Mouse (Mus musculus): ENCODE data around the gene Triap1. TPM values are rescaled to one million over a fixed set of nuclear protein-coding genes. Genes with fewer than 3 reads are reported as not detected.
"Not testable (repeated sequence)": the region's sequence is repeated elsewhere in the genome, so short reads cannot be mapped to it uniquely, and the experiment has no call there.

Gene Triap1
- 66.7 and 68.9 TPM in 2 replicates for polyA plus RNA-seq (2014; fragmentation: Nextera tagmentation; extraction: Ambion mirVana)

GRCm38 (mm10) chr5:115340577-115341313 is at the start of gene Triap1, which contains the start of gene Gatc:
Triap1 (plus strand) TSS chr5:115341225.
Gatc (minus strand) TSS chr5:115341178.
- DNase-seq (ENCODE audit: low spot score) (peak; percentile 92), ATAC-seq (replicated peaks; ENCODE audit: insufficient number of reproducible peaks, low FRiP score, low TSS enrichment, low read depth) (peak; percentile 88)
- WGBS: under 1% methylated on average over 62 of the region's 62 CpGs
- Histone ChIP-seq H3K4me1 (ENCODE audit: control insufficient read depth, insufficient read depth, low read length) (no peaks in the 10 kb centered on the region), H3K9me3 (replicated peaks; ENCODE audit: control insufficient read depth, low read length) (no peaks in the 10 kb centered on the region), H3K4me2 (ENCODE audit: low read depth, low read length) (peak within 1 kb of the TSS; percentile 71), H3K4me3 (ENCODE audit: low read depth, low read length) (peak within 1 kb of the TSS; percentile 87), H3K9ac (replicated peaks; ENCODE audit: low read length) (peak within 1 kb of the TSS; percentile 87), H3K27ac (replicated peaks; ENCODE audit: low read depth, low read length) (peak within 1 kb of the TSS; percentile 60; the same call in 1 of the 2 replicates), H3K36me3 (replicated peaks; ENCODE audit: control insufficient read depth, insufficient read depth, low read depth, low read length) (peaks cover 8% of the 10 kb centered on the region), H3K27me3 (ENCODE audit: control insufficient read depth, insufficient read depth, low read length) (no peaks in the 10 kb centered on the region)

GRCm38 (mm10) chr5:115294173-115294572 is 46.9 kb upstream of the Triap1 start:
- Histone ChIP-seq H3K4me2 (ENCODE audit: low read depth, low read length) (no peak overlapping the region), H3K9me3 (replicated peaks; ENCODE audit: control insufficient read depth, low read length) (no peaks in the 10 kb centered on the region), H3K27me3 (ENCODE audit: control insufficient read depth, insufficient read depth, low read length) (no peaks in the 10 kb centered on the region), H3K9ac (replicated peaks; ENCODE audit: low read length) (no peak overlapping the region), H3K27ac (replicated peaks; ENCODE audit: low read depth, low read length) (no peak overlapping the region), H3K36me3 (replicated peaks; ENCODE audit: control insufficient read depth, insufficient read depth, low read depth, low read length) (peaks cover 7% of the 10 kb centered on the region), H3K4me1 (ENCODE audit: control insufficient read depth, insufficient read depth, low read length) (peaks cover 4% of the 10 kb centered on the region; the same call in 1 of the 2 replicates), H3K4me3 (ENCODE audit: low read depth, low read length) (no peak overlapping the region)
- 90% methylated on average over 8 of the region's 8 CpGs for WGBS
- no peak for ATAC-seq (replicated peaks; ENCODE audit: insufficient number of reproducible peaks, low FRiP score, low TSS enrichment, low read depth)
- no peak for DNase-seq (ENCODE audit: low spot score)

GRCm38 (mm10) chr5:115296347-115296746 is 44.7 kb upstream of the Triap1 start:
- DNase-seq (ENCODE audit: low spot score): no peak
- no peaks in the 10 kb centered on the region for H3K9me3 ChIP-seq (replicated peaks; ENCODE audit: control insufficient read depth, low read length)

GRCm38 (mm10) chr5:115300035-115300744 is 40.8 kb upstream of the Triap1 start:
- WGBS: under 1% methylated on average over 44 of the region's 46 CpGs

More at GRCm38 (mm10) chr5:115296347-115296746, 44.7 kb upstream of the Triap1 start:
- Histone ChIP-seq H3K27me3 (ENCODE audit: control insufficient read depth, insufficient read depth, low read length) (no peaks in the 10 kb centered on the region), H3K4me1 (ENCODE audit: control insufficient read depth, insufficient read depth, low read length) (peaks cover 4% of the 10 kb centered on the region; the same call in 1 of the 2 replicates), H3K36me3 (replicated peaks; ENCODE audit: control insufficient read depth, insufficient read depth, low read depth, low read length) (peaks cover 7% of the 10 kb centered on the region), H3K4me3 (ENCODE audit: low read depth, low read length) (no peak overlapping the region), H3K9ac (replicated peaks; ENCODE audit: low read length) (no peak overlapping the region), H3K4me2 (ENCODE audit: low read depth, low read length) (no peak overlapping the region), H3K27ac (replicated peaks; ENCODE audit: low read depth, low read length) (no peak overlapping the region)
- 84% methylated on average over 10 of the region's 10 CpGs for WGBS
- ATAC-seq (replicated peaks; ENCODE audit: insufficient number of reproducible peaks, low FRiP score, low TSS enrichment, low read depth): no peak

GRCm38 (mm10) chr5:115300792-115301614 is 40.0 kb upstream of the Triap1 start, which contains the start of gene Dynll1:
Dynll1 (minus strand) TSS chr5:115300999.
- Histone ChIP-seq H3K4me1 (ENCODE audit: control insufficient read depth, insufficient read depth, low read length) (peaks cover 4% of the 10 kb centered on the region; the same call in 1 of the 2 replicates), H3K4me2 (ENCODE audit: low read depth, low read length) (peak within 1 kb of the TSS; percentile 64), H3K9me3 (replicated peaks; ENCODE audit: control insufficient read depth, low read length) (no peaks in the 10 kb centered on the region), H3K27me3 (ENCODE audit: control insufficient read depth, insufficient read depth, low read length) (no peaks in the 10 kb centered on the region), H3K9ac (replicated peaks; ENCODE audit: low read length) (peak within 1 kb of the TSS; percentile 71), H3K36me3 (replicated peaks; ENCODE audit: control insufficient read depth, insufficient read depth, low read depth, low read length) (peaks cover 7% of the 10 kb centered on the region), H3K27ac (replicated peaks; ENCODE audit: low read depth, low read length) (peak within 1 kb of the TSS; percentile 88), H3K4me3 (ENCODE audit: low read depth, low read length) (peak within 1 kb of the TSS; percentile 66)
- peak; percentile 97 for ATAC-seq (replicated peaks; ENCODE audit: insufficient number of reproducible peaks, low FRiP score, low TSS enrichment, low read depth)
- WGBS: under 1% methylated on average over 65 of the region's 66 CpGs
- peak; percentile 100 for DNase-seq (ENCODE audit: low spot score)

More at GRCm38 (mm10) chr5:115300035-115300744, 40.8 kb upstream of the Triap1 start:
- H3K4me3 ChIP-seq (ENCODE audit: low read depth, low read length): peak overlapping the region; percentile 66
- no peaks in the 10 kb centered on the region for H3K27me3 ChIP-seq (ENCODE audit: control insufficient read depth, insufficient read depth, low read length)
- peaks cover 7% of the 10 kb centered on the region for H3K36me3 ChIP-seq (replicated peaks; ENCODE audit: control insufficient read depth, insufficient read depth, low read depth, low read length)
- peak overlapping the region; percentile 71 for H3K9ac ChIP-seq (replicated peaks; ENCODE audit: low read length)
- H3K27ac ChIP-seq (replicated peaks; ENCODE audit: low read depth, low read length): peak overlapping the region; percentile 88
- ATAC-seq (replicated peaks; ENCODE audit: insufficient number of reproducible peaks, low FRiP score, low TSS enrichment, low read depth) (peak; percentile 36), DNase-seq (ENCODE audit: low spot score) (peak; percentile 81)
- peaks cover 4% of the 10 kb centered on the region; the same call in 1 of the 2 replicates for H3K4me1 ChIP-seq (ENCODE audit: control insufficient read depth, insufficient read depth, low read length)
- H3K9me3 ChIP-seq (replicated peaks; ENCODE audit: control insufficient read depth, low read length): no peaks in the 10 kb centered on the region
- H3K4me2 ChIP-seq (ENCODE audit: low read depth, low read length): peak overlapping the region; percentile 64

- DNase-seq (ENCODE audit: low spot score): no peak
- Histone ChIP-seq H3K4me3 (ENCODE audit: low read depth, low read length) (peak overlapping the region; percentile 66), H3K4me2 (ENCODE audit: low read depth, low read length) (peak overlapping the region; percentile 64), H3K9ac (replicated peaks; ENCODE audit: low read length) (peak overlapping the region; percentile 53), H3K4me1 (ENCODE audit: control insufficient read depth, insufficient read depth, low read length) (peaks cover 4% of the 10 kb centered on the region; the same call in 1 of the 2 replicates), H3K36me3 (replicated peaks; ENCODE audit: control insufficient read depth, insufficient read depth, low read depth, low read length) (peaks cover 7% of the 10 kb centered on the region), H3K9me3 (replicated peaks; ENCODE audit: control insufficient read depth, low read length) (no peaks in the 10 kb centered on the region), H3K27ac (replicated peaks; ENCODE audit: low read depth, low read length) (peak overlapping the region; percentile 88; the same call in 1 of the 2 replicates), H3K27me3 (ENCODE audit: control insufficient read depth, insufficient read depth, low read length) (no peaks in the 10 kb centered on the region)
- no peak for ATAC-seq (replicated peaks; ENCODE audit: insufficient number of reproducible peaks, low FRiP score, low TSS enrichment, low read depth)
- 25% methylated on average over 13 of the region's 13 CpGs for WGBS
These were observed 39.4 kb upstream of the Triap1 start for GRCm38 (mm10) chr5:115301615-115302014.

- not testable (repeated sequence) for H3K9me3 ChIP-seq (replicated peaks; ENCODE audit: control insufficient read depth, low read length)
These were observed 38.8 kb upstream of the Triap1 start for GRCm38 (mm10) chr5:115302190-115302589.

More at GRCm38 (mm10) chr5:115302190-115302589, 38.8 kb upstream of the Triap1 start:
- not testable (repeated sequence) for H3K9ac ChIP-seq (replicated peaks; ENCODE audit: low read length); ATAC-seq (replicated peaks; ENCODE audit: insufficient number of reproducible peaks, low FRiP score, low TSS enrichment, low read depth); H3K4me3 ChIP-seq (ENCODE audit: low read depth, low read length); H3K27me3 ChIP-seq (ENCODE audit: control insufficient read depth, insufficient read depth, low read length); H3K4me2 ChIP-seq (ENCODE audit: low read depth, low read length); DNase-seq (ENCODE audit: low spot score); H3K4me1 ChIP-seq (ENCODE audit: control insufficient read depth, insufficient read depth, low read length); H3K36me3 ChIP-seq (replicated peaks; ENCODE audit: control insufficient read depth, insufficient read depth, low read depth, low read length); H3K27ac ChIP-seq (replicated peaks; ENCODE audit: low read depth, low read length)
- 89% methylated on average over 3 of the region's 7 CpGs for WGBS

Measured in embryonic facial prominence, embryonic 11.5 days (tissue).